Mouse (Mus musculus) neural tube, embryonic 11.5 days (tissue): ENCODE measurements around the gene Tmco3. TPM values are rescaled to one million over a fixed set of nuclear protein-coding genes. Genes with fewer than 3 reads are reported as not detected.

ENCODE experiments used
- ATAC-seq: fragments of 200-750 bp; cut with Nextera tagmentation; 2 replicates; pipeline ENCODE4 v1.8.0; 2017; ENCODE audit warnings: moderate number of reproducible peaks, mild to moderate bottlenecking, moderate TSS enrichment, moderate library complexity; ENCODE audit not compliant: insufficient read depth, low FRiP score, low TSS enrichment
- DNase-seq: peaks from one replicate; pipeline ENCODE4 v3.0.0-alpha.2; 2015; ENCODE audit warnings: low spot score
- H3K27ac ChIP-seq: fragments of 300-500 bp; sonication (generic); 2 replicates; pipeline ENCODE4 v1.5.1; 2014; ENCODE audit warnings: low read depth, mild to moderate bottlenecking, low read length
- H3K27me3 ChIP-seq: fragments of 300-500 bp; sonication (generic); 2 replicates; pipeline ENCODE4 v1.6.1; 2014; ENCODE audit warnings: mild to moderate bottlenecking, low read length, mixed read lengths; ENCODE audit not compliant: control insufficient read depth, insufficient read depth
- H3K36me3 ChIP-seq: fragments of 300-500 bp; sonication (generic); 2 replicates; pipeline ENCODE4 v1.6.1; 2014; ENCODE audit warnings: mild to moderate bottlenecking, low read length, moderate library complexity, mixed read lengths; ENCODE audit not compliant: control insufficient read depth, insufficient read depth
- H3K4me1 ChIP-seq: fragments of 300-500 bp; sonication (generic); 2 replicates; pipeline ENCODE4 v1.6.1; 2014; ENCODE audit warnings: low read length, mixed read lengths; ENCODE audit not compliant: control insufficient read depth, insufficient read depth
- H3K4me2 ChIP-seq: fragments of 300-500 bp; sonication (generic); 2 replicates; pipeline ENCODE4 v1.6.1; 2014; ENCODE audit warnings: low read depth, mild to moderate bottlenecking, moderate library complexity
- H3K4me3 ChIP-seq: fragments of 300-500 bp; sonication (generic); 2 replicates; pipeline ENCODE4 v1.5.1; 2014; ENCODE audit warnings: low read depth, low read length
- H3K9ac ChIP-seq: fragments of 300-500 bp; sonication (generic); 2 replicates; pipeline ENCODE4 v1.6.1; 2014; ENCODE audit warnings: mild to moderate bottlenecking, low read length
- H3K9me3 ChIP-seq: fragments of 300-500 bp; sonication (generic); 2 replicates; pipeline ENCODE4 v1.6.1; 2016; ENCODE audit warnings: low read length; ENCODE audit not compliant: control insufficient read depth
- WGBS: fragments of 180-500 bp; shearing (Covaris S2); extraction: QIAGEN DNeasy Blood & Tissue Kit; methylation state at CpG from one replicate; pipeline ENCODE4 v1.1.7; 2014; 5-methylcytosine and 5-hydroxymethylcytosine counted together
- polyA plus RNA-seq: library from polyadenylated mRNA; unstranded; fragments of >200 nt; fragmentation: Nextera tagmentation; extraction: Ambion mirVana; gene quantifications from 2 replicates; pipeline ENCODE4 v1.2.1, GENCODE M21; 2014

The Tmco3 gene
- 34.7 and 35.1 TPM in 2 replicates for polyA plus RNA-seq

DNA sequence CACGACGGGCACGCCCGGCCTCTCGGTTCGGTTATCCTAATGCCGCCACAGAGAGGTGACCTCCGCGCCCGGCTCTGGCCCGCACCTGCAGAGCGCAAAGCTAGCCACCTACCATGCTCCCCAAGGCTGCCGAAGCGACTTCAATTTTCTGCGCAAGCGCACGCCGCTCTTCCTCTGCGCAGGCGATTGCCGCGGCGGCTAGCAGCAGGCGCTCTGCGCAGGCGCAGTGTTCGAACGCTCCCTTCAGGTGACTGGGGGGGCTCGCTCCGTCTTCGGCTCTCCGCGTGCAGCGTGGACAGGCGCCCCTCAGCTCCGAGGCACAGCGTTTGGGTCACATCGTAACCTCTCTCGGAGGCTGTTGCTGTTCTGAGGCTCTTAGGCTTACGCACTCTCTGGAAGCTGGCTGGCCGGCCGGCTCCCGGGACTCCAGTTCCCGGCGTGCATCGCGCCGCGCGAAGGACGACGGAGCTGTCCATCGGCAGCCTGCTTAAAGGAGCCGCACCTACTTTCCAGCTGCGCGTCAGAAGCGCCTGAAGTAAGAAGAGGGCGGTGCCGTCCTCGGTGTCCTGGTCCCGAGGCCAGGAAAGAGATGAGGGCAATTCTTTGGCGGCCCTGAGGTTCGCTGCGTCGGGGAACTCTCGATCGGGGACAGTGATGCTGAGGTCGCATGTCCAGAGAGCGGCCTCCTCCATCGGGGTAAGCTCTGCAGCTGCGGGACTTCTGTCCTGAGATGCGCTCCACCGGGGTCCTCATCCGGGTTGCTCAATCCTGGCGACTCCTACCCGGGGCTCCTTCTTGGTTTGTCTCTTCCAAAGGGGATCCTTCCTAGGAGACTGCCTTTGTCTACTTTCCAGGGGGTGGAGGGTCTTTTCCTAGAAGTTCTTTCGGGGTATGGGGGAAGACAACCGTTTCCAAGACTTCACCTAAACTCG is at the start of gene Tmco3, which contains the start of gene Dcun1d2:
Tmco3 (plus strand) TSS at position 499 of the 932 bp plus-strand sequence.
Dcun1d2 (minus strand) TSS at position 440 of the 932 bp plus-strand sequence.
- Histone ChIP-seq H3K36me3 (peaks cover 2% of the 10 kb centered on the region; the same call in 1 of the 2 replicates), H3K9me3 (no peaks in the 10 kb centered on the region), H3K4me3 (peak within 1 kb of the TSS; percentile 88), H3K4me1 (peaks cover 12% of the 10 kb centered on the region), H3K9ac (peak within 1 kb of the TSS; percentile 76), H3K27me3 (no peaks in the 10 kb centered on the region), H3K27ac (peak within 1 kb of the TSS; percentile 78), H3K4me2 (peak within 1 kb of the TSS; percentile 93)
- peak; percentile 97 for DNase-seq
- WGBS = under 1% methylated on average over 79 of the region's 79 CpGs
- ATAC-seq = peak; percentile 95

DNA sequence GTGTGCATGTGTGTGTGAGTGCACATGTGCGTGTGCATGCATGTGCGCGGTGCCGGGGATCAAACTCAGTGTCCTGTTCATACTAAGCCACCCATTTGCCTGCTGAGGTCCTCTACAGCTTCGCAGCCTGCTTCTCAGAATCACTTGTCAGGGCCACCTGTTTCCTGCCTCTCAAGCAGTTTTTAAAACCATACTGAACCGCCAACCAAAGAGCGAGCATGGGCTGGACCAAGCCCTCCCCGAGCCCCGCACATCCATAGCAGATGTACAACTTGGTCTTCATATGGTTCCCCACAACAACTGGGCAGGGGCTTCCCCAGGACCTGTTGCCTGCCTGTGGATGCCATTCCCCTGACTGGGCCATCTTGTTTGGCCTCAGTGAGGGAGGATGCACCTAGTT is 47.9 kb upstream of the Tmco3 start:
- Histone ChIP-seq H3K9ac (no peak overlapping the region), H3K4me3 (no peak overlapping the region), H3K4me2 (no peak overlapping the region), H3K27ac (no peak overlapping the region), H3K9me3 (no peaks in the 10 kb centered on the region), H3K36me3 (no peaks in the 10 kb centered on the region), H3K4me1 (no peaks in the 10 kb centered on the region), H3K27me3 (no peaks in the 10 kb centered on the region)
- WGBS = 91% methylated on average over 9 of the region's 9 CpGs
- DNase-seq (no peak), ATAC-seq (no peak)

DNA sequence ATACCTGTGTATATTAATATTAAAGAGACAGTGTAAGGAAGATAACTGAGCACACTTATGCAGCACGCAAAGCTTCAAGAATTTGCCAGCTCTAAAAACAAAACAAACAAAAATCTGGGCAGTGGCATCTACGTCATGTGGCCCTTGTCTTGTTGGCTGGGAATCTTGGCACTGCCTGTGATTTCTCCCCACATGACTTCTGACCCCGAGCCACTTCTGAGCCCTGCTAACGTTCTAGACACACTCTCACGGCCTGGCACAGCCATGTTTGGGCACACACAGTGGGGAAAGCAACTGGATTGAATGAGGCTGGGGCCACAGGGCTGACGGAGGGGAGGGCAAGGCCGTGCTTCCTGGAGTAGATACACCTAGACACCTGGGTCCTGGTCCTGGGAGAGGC is 47.3 kb upstream of the Tmco3 start:
- Histone ChIP-seq H3K36me3 (no peaks in the 10 kb centered on the region), H3K9me3 (no peaks in the 10 kb centered on the region), H3K27me3 (no peaks in the 10 kb centered on the region), H3K4me2 (no peak overlapping the region), H3K9ac (no peak overlapping the region), H3K27ac (no peak overlapping the region), H3K4me3 (no peak overlapping the region), H3K4me1 (no peaks in the 10 kb centered on the region)
- 82% methylated on average over 7 of the region's 7 CpGs for WGBS
- no peak for DNase-seq
- no peak for ATAC-seq

DNA sequence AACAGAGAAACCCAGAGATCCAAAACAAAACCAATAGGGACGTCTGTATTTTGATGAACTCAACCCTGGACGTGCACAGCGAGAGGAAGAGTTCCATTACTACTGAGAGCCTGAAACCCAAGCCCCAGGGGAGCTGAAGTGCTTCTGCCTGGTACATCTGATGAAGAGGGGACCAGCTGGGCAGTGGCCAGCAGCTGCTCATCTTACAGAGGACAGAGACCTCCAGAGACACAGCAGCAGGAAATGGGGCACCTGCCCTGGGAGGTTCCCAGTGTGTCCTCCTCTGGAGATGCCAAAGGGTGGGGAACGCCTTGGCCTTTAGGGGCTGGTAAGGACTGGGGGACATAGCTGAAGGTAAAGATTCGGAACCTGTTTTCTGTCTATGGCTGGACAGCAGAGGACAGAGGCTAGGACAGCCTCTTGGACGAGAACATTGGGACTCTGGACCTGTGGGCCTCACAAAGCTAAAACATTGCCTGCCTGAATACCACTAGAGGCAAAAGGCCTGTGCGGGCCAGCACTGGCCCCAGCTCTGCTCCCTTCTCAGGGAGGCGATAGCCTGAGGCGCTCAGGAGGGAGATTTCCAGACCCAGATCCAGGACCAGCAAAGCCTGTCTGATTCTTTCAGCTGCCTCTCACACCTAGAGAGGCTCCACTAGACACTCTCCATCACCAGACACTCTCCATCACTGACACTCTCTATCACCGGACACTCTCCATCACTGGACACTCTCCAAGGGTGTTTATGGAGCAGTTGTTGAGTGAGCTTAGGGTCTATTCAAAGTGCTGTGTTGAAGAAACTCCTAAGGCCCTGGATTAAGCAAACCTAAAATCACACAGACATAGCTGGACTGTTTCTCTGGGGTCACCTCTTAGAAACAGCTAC is 44.8 kb upstream of the Tmco3 start:
- WGBS = 79% methylated on average over 10 of the region's 10 CpGs

DNA sequence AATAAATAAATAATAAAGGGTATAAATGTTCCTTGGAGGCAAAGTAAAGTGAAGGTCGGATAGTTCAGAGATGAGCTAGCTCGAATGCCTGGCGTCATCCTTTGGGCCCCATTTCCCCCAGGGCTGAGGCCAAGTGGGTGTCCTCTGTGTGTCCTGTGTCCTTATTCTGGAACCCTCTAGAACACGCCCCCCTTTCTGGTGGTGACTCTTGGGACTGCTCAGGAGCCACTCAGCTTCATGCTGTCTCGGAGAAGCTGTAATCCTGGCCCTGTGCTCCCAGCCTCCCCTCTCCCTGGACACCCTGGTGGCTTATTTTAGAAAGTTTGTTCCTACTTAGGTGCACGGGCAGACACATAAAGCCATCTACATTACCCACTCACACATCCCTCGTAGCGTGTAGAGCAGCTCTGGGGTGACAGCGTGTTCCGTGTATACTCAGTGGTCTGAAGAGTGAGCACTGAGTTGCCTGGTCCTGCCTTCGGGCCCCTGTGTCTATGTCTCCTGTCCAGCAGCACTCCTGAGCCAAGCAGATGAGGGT is 43.6 kb upstream of the Tmco3 start:
- Histone ChIP-seq H3K36me3 (no peaks in the 10 kb centered on the region), H3K4me2 (no peak overlapping the region), H3K9ac (no peak overlapping the region), H3K4me1 (no peaks in the 10 kb centered on the region), H3K4me3 (no peak overlapping the region), H3K27me3 (no peaks in the 10 kb centered on the region), H3K9me3 (no peaks in the 10 kb centered on the region), H3K27ac (no peak overlapping the region)
- ATAC-seq (no peak), DNase-seq (no peak)
- WGBS = 94% methylated on average over 11 of the region's 11 CpGs

More for the DNA sequence above, 44.8 kb upstream of the Tmco3 start:
- no peak overlapping the region for H3K9ac ChIP-seq
- no peak overlapping the region for H3K4me2 ChIP-seq
- no peaks in the 10 kb centered on the region for H3K9me3 ChIP-seq
- no peak for DNase-seq
- H3K4me1 ChIP-seq = no peaks in the 10 kb centered on the region
- H3K4me3 ChIP-seq = no peak overlapping the region
- H3K36me3 ChIP-seq = no peaks in the 10 kb centered on the region
- ATAC-seq = no peak
- no peaks in the 10 kb centered on the region for H3K27me3 ChIP-seq
- no peak overlapping the region for H3K27ac ChIP-seq

DNA sequence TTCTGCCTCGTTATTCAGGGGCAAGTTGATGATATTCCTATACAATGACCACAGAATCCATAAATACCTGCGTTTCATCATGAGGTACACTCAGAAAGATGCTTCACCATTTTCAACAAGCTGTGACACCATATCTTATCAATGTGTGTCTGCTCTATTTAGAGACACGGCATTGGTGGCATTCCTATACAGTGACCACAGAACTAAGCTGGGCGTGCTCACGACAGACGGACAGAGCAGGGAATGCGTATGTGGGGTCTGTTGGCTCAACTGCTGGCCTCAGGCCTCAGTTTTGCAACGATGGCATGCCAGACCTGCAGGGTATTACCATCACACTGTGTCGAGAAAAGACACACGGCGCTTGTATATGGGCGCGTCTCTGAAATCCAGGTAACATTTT is 35.2 kb upstream of the Tmco3 start:
- Histone ChIP-seq H3K4me2 (no peak overlapping the region), H3K27ac (no peak overlapping the region), H3K36me3 (no peaks in the 10 kb centered on the region), H3K9ac (no peak overlapping the region), H3K4me1 (no peaks in the 10 kb centered on the region), H3K9me3 (no peaks in the 10 kb centered on the region), H3K4me3 (no peak overlapping the region), H3K27me3 (no peaks in the 10 kb centered on the region)
- ATAC-seq = no peak
- DNase-seq = no peak
- WGBS = 94% methylated on average over 13 of the region's 13 CpGs

DNA sequence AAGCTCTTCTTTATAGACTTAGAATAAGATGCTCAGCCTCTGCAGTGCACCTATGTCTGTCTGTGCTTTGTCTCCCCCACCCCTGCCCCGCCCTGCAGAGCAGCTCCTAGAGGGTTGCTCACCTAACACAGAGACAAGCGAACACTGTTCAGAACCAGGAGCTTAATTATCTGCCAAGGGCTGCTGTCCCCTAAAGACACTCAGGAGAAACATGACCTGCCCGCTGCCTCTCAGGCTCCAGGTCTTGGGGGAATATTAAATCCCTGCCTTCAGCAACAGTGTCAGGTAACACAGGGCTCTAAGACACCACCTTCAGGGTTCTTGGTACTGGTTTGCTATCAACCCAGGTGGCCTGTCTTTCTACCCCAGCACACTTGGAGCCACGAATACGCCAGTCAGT is 34.6 kb upstream of the Tmco3 start:
- Histone ChIP-seq H3K27ac (no peak overlapping the region), H3K36me3 (no peaks in the 10 kb centered on the region), H3K4me1 (no peaks in the 10 kb centered on the region), H3K4me3 (no peak overlapping the region), H3K27me3 (no peaks in the 10 kb centered on the region), H3K4me2 (no peak overlapping the region), H3K9ac (no peak overlapping the region), H3K9me3 (no peaks in the 10 kb centered on the region)
- DNase-seq = no peak
- ATAC-seq = no peak
- 84% methylated on average over 5 of the region's 5 CpGs for WGBS

DNA sequence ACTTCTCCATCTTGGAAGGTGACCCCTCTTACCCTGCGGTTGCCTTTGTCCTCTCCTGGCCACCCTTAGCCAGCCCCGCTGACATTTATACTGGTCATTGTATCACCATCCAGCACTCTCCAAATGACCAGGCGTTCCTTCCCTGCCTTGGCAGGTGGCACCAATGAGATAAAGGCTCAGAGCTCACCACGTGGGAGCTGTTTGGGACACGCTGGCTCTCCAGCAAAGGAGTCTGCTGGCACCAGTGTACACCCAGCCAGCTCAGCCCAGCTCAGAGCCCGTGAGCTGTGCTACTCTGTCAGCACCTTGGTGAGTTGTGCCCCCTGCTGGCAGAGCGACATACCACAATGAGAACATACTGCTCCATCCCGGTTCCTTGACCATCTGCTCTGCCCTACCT is 34.0 kb upstream of the Tmco3 start, which contains the start of gene Adprhl1:
Adprhl1 (minus strand) TSS at position 144 of the 400 bp plus-strand sequence.
- H3K36me3 ChIP-seq = no peaks in the 10 kb centered on the region
- no peaks in the 10 kb centered on the region for H3K27me3 ChIP-seq
- DNase-seq (peak; percentile 58), ATAC-seq (0 out of 2 replicates have a peak, but pooled peaks have one; percentile 45)
- no peak within 1 kb of the TSS for H3K9ac ChIP-seq
- H3K9me3 ChIP-seq = no peaks in the 10 kb centered on the region
- H3K4me2 ChIP-seq = no peak within 1 kb of the TSS
- no peak within 1 kb of the TSS for H3K4me3 ChIP-seq
- 37% methylated on average over 8 of the region's 8 CpGs for WGBS
- no peak within 1 kb of the TSS for H3K27ac ChIP-seq
- H3K4me1 ChIP-seq = no peaks in the 10 kb centered on the region
